Mouse (Mus musculus) T-helper 1 cell (primary cell): ENCODE data around the gene Ncoa1.
"Not testable (repeated sequence)": the region's sequence is repeated elsewhere in the genome, so short reads cannot be mapped to it uniquely, and the experiment has no call there.

Experiments
- in situ Hi-C: fragments of 300-600 bp; cut with MboI, MseI; formaldehyde crosslinking; loops from one replicate; pipeline ENCODE4 v1.15.1; 2025; ENCODE audit warnings: high pct_unique_total_duplicates

Ncoa1 gene

GRCm38 (mm10) chr12:4313824-4314223 lies 163.2 kb downstream of the Ncoa1 start:
- in situ Hi-C loops, result no loop called here

- in situ Hi-C loops, result no loop called here
Measured at GRCm38 (mm10) chr12:4306712-4307313, 170.2 kb downstream of the Ncoa1 start.

GRCm38 (mm10) chr12:4299300-4299699 lies 177.7 kb downstream of the Ncoa1 start:
- in situ Hi-C loops, result no loop called here

- in situ Hi-C loops, result no loop called here
Measured at GRCm38 (mm10) chr12:4298626-4299025, 178.4 kb downstream of the Ncoa1 start.

GRCm38 (mm10) chr12:4295881-4296280 lies 181.1 kb downstream of the Ncoa1 start:
- in situ Hi-C loops, result no loop called here

GRCm38 (mm10) chr12:4295281-4295680 lies 181.7 kb downstream of the Ncoa1 start:
- in situ Hi-C loops, result no loop called here

GRCm38 (mm10) chr12:4293813-4294212 lies 183.2 kb downstream of the Ncoa1 start:
- in situ Hi-C loops, result no loop called here

GRCm38 (mm10) chr12:4285186-4285585 lies 191.8 kb downstream of the Ncoa1 start:
- in situ Hi-C loops, result no loop called here

GRCm38 (mm10) chr12:4279878-4280277 lies 197.1 kb downstream of the Ncoa1 start:
- in situ Hi-C loops, result no loop called here

GRCm38 (mm10) chr12:4278978-4279755 lies 197.8 kb downstream of the Ncoa1 start:
- in situ Hi-C loops, result no loop called here

- in situ Hi-C loops, result no loop called here
Measured at GRCm38 (mm10) chr12:4271078-4271477, 205.9 kb downstream of the Ncoa1 start.

GRCm38 (mm10) chr12:4267765-4268164 lies 209.2 kb downstream of the Ncoa1 start:
- in situ Hi-C loops, result no loop called here

- in situ Hi-C loops, result no loop called here
Measured at GRCm38 (mm10) chr12:4252742-4253655, 224.0 kb downstream of the Ncoa1 start.

- in situ Hi-C loops, result no loop called here
Measured at GRCm38 (mm10) chr12:4249786-4250185, 227.2 kb downstream of the Ncoa1 start.

- in situ Hi-C loops, result no loop called here
Measured at GRCm38 (mm10) chr12:4245742-4246141, 231.2 kb downstream of the Ncoa1 start.

GRCm38 (mm10) chr12:4243805-4244204 lies 233.2 kb downstream of the Ncoa1 start:
- in situ Hi-C loops, result no loop called here

- in situ Hi-C loops, result not testable (repeated sequence)
Measured at GRCm38 (mm10) chr12:4240281-4240680, 236.7 kb downstream of the Ncoa1 start.

- in situ Hi-C loops, result loop anchor here (10.0 kb wide), 1 partner anchor 237 kb away; the partner anchor contains the start of gene Ncoa1
Measured at GRCm38 (mm10) chr12:4237481-4237880, 239.5 kb downstream of the Ncoa1 start.

GRCm38 (mm10) chr12:4233572-4234508 lies 243.1 kb downstream of the Ncoa1 start, which contains the start of the genes Ptrhd1 and Cenpo:
Ptrhd1 (plus strand) TSS chr12:4234027.
Cenpo (minus strand) TSS chr12:4234294.
- in situ Hi-C loops, result loop anchor here (10.0 kb wide), 1 partner anchor 241 kb away; the partner anchor contains the start of gene Ncoa1

GRCm38 (mm10) chr12:4232777-4233176 lies 244.2 kb downstream of the Ncoa1 start:
- in situ Hi-C loops, result loop anchor here (10.0 kb wide), 1 partner anchor 242 kb away; the partner anchor contains the start of gene Ncoa1

- in situ Hi-C loops, result loop anchor here (10.0 kb wide), 1 partner anchor 245 kb away; the partner anchor contains the start of gene Ncoa1
Measured at GRCm38 (mm10) chr12:4230156-4230555, 246.8 kb downstream of the Ncoa1 start.
